Mouse (Mus musculus) C2C12 (cell line): ENCODE data around the gene Usp36.

Experiments
- CEBPB ChIP-seq: IDR thresholded peaks from one replicate; pipeline ENCODE4 v1.6.1; 2011; ENCODE audit warnings: low read depth, mild to moderate bottlenecking, control low read depth, moderate library complexity
- CTCF ChIP-seq: IDR thresholded peaks from one replicate; pipeline ENCODE4 v1.5.1; 2011; ENCODE audit not compliant: control insufficient read depth, insufficient read depth, insufficient read length
- FOSL1 ChIP-seq: IDR thresholded peaks from one replicate; pipeline ENCODE4 v1.8.0; 2011; ENCODE audit warnings: mild to moderate bottlenecking, low read length; ENCODE audit not compliant: poor library complexity, insufficient read depth, severe bottlenecking
- MAX ChIP-seq: IDR thresholded peaks from one replicate; pipeline ENCODE4 v1.6.1; 2011; ENCODE audit warnings: mild to moderate bottlenecking, control low read depth
- MYOD1 ChIP-seq: IDR thresholded peaks from one replicate; pipeline ENCODE4 v1.6.1; 2011; ENCODE audit warnings: low read depth; ENCODE audit not compliant: control insufficient read depth, insufficient read length
- MYOG ChIP-seq: IDR thresholded peaks from one replicate; pipeline ENCODE4 v1.6.1; 2011; ENCODE audit not compliant: control insufficient read depth, insufficient read length; ENCODE audit errors: extremely low read depth
- USF1 ChIP-seq: IDR thresholded peaks from one replicate; pipeline ENCODE4 v1.6.1; 2011; ENCODE audit warnings: low read depth, mild to moderate bottlenecking, control low read depth, moderate library complexity

- TF ChIP-seq CTCF, result no peak
- TF ChIP-seq CEBPB, result no peak
- TF ChIP-seq USF1, result no peak
- no peak for TF ChIP-seq MAX
- TF ChIP-seq MYOD1, result no peak
- TF ChIP-seq MYOG, result no peak
- TF ChIP-seq FOSL1, result no peak
Measured at GRCm38 (mm10) chr11:118295026-118295425, 5.0 kb upstream of the Usp36 start.
